Mouse (Mus musculus): ENCODE data around the gene Rsrc2. TPM values are rescaled to one million over a fixed set of nuclear protein-coding genes. Genes with fewer than 3 reads are reported as not detected.

Gene Rsrc2
- polyA plus RNA-seq, 1 experiment from 2014 or later, result 103 TPM

DNA sequence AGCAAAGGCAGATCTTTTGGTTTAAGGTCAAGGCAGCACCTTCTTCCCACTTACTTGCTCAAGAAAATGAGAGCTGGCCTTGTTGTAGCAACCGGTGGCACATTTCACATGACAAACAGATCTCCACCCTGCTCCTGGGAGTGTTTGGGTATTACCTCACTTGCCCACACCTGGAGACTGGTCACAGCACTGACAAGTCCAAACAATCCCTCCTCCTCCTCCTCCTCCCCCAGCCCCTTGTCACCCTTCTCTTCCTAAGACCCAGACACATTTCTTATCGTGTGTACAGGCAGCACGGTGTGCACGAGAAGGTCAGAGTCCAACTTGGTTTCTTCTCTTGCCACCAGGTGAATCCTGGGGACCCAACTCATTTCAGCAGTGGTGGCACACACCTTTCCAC, 52.3 kb downstream of the Rsrc2 start:
- Histone ChIP-seq H3K27ac (ENCODE audit: low read depth) (no peak overlapping the region), H3K4me3 (ENCODE audit: low read depth, low read length) (no peak overlapping the region), H3K27me3 (ENCODE audit: insufficient read depth, low read length) (no peaks in the 10 kb centered on the region), H3K4me1 (ENCODE audit: insufficient read depth) (peaks cover 4% of the 10 kb centered on the region; the same call in 1 of the 2 replicates), H3K4me2 (no peak overlapping the region), H3K9me3 (ENCODE audit: low read depth, low read length) (no peaks in the 10 kb centered on the region), H3K9ac (no peak overlapping the region), H3K36me3 (ENCODE audit: insufficient read depth) (peaks cover 41% of the 10 kb centered on the region)
- ATAC-seq (ENCODE audit: insufficient read depth), result no peak
- TF ChIP-seq CTCF (IDR thresholded peaks at IDR 0.05; ENCODE audit: low read depth), result no peak
- DNase-seq, result no peak
- 71% methylated on average over 4 of the region's 4 CpGs for WGBS

- H3K4me1 ChIP-seq (ENCODE audit: insufficient read depth), result peaks cover 4% of the 10 kb centered on the region; the same call in 1 of the 2 replicates
- no peak overlapping the region for H3K4me3 ChIP-seq (ENCODE audit: low read depth, low read length)
- DNase-seq, result no peak
- H3K36me3 ChIP-seq (ENCODE audit: insufficient read depth), result peaks cover 34% of the 10 kb centered on the region
- ATAC-seq (ENCODE audit: insufficient read depth), result no peak
- TF ChIP-seq CTCF (IDR thresholded peaks at IDR 0.05; ENCODE audit: low read depth), result no peak
- no peak overlapping the region for H3K9ac ChIP-seq
- H3K27me3 ChIP-seq (ENCODE audit: insufficient read depth, low read length), result no peaks in the 10 kb centered on the region
- no peak overlapping the region for H3K27ac ChIP-seq (ENCODE audit: low read depth)
- 87% methylated on average over 7 of the region's 7 CpGs for WGBS
- no peaks in the 10 kb centered on the region for H3K9me3 ChIP-seq (ENCODE audit: low read depth, low read length)
- no peak overlapping the region for H3K4me2 ChIP-seq
These were observed 53.0 kb downstream of the Rsrc2 start for GRCm38 (mm10) chr5:123696244-123696643.

DNA sequence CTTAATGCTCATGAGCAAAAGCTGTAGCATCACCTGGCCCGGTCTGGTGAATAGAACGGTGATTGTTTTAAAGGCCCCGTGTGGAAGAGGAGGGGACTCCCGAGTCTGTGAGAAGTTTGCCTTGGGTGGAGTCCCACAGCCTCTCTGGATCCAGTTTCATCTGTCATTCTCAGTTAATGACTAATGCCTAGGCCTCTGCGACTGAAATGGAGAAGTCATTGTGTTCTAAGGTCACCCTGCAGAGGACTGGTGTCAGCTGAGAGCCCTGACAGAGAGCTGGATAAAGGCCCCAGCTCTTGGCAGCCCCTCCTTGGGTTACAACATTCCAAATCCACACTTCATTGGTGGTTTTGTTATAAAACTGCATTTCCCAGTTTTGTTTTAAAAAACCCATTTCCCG, 54.7 kb downstream of the Rsrc2 start:
- 27% methylated on average over 6 of the region's 6 CpGs for WGBS
- Histone ChIP-seq H3K36me3 (ENCODE audit: insufficient read depth) (peaks cover 18% of the 10 kb centered on the region), H3K9ac (no peak overlapping the region), H3K27me3 (ENCODE audit: insufficient read depth, low read length) (no peaks in the 10 kb centered on the region), H3K9me3 (ENCODE audit: low read depth, low read length) (no peaks in the 10 kb centered on the region), H3K4me1 (ENCODE audit: insufficient read depth) (peaks cover 4% of the 10 kb centered on the region; the same call in 1 of the 2 replicates), H3K4me3 (ENCODE audit: low read depth, low read length) (no peak overlapping the region), H3K27ac (ENCODE audit: low read depth) (peak overlapping the region; percentile 58; the same call in 1 of the 2 replicates), H3K4me2 (no peak overlapping the region)
- peak; percentile 72 for ATAC-seq (ENCODE audit: insufficient read depth)
- TF ChIP-seq CTCF (IDR thresholded peaks at IDR 0.05; ENCODE audit: low read depth), result no peak
- peak; percentile 79 for DNase-seq

DNA sequence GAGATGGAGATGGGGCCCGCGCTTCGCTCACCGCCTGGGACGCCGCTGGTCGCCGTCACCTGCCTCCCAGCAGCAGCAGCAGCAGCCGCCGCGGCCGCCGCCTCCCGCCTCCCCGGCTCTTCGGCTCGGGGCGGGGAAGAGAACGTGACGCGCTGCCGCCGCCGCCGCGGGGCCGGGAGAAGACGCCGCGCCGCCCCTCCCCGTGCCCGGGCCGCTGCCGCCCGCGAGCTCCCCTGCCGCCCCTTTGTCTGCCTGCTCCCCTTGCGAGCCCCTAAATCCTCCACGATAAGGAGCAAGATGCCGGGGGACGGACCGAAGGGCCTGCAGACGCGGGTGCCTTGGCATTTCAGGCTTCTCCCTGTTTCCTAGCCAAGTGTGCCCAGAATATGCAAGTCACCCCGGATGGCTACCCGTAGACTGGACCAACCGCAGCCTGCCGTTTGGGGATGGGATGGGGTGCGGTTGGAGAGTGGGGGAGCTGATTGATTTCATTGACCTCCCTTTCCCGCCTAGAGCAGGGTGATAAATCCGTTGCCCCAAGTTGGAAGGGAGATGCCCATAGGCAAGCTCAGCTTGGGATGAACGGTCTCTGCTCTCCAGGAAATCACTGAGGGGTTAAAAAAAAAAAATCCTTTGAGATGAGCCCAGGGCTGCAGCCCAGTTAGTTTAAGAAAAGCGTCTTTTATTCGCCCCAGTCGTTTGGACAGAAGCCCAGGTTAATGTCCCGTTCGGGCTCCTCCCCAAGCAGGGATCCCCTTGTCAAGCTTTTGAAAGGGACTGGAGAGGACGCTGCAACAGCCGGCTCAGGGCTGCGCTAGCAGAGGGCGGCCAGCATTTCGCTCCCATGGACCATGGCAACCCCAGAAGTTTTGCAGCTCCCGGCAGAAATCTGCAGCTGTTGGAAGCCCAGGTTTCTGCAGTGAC, 64.7 kb downstream of the Rsrc2 start, which contains the start of gene Clip1:
Gene Clip1, minus strand, starts transcription at position 398 of the 924 bp plus-strand sequence.
- Histone ChIP-seq H3K27me3 (ENCODE audit: insufficient read depth, low read length) (no peaks in the 10 kb centered on the region), H3K9me3 (ENCODE audit: low read depth, low read length) (no peaks in the 10 kb centered on the region), H3K9ac (peak within 1 kb of the TSS; percentile 94), H3K4me1 (ENCODE audit: insufficient read depth) (peaks cover 12% of the 10 kb centered on the region; the same call in 1 of the 2 replicates), H3K27ac (ENCODE audit: low read depth) (peak within 1 kb of the TSS; percentile 96), H3K36me3 (ENCODE audit: insufficient read depth) (no peaks in the 10 kb centered on the region), H3K4me3 (ENCODE audit: low read depth, low read length) (peak within 1 kb of the TSS; percentile 93), H3K4me2 (peak within 1 kb of the TSS; percentile 95)
- ATAC-seq (ENCODE audit: insufficient read depth), result peak; percentile 64
- DNase-seq, result peak; percentile 81
- TF ChIP-seq CTCF (IDR thresholded peaks at IDR 0.05; ENCODE audit: low read depth), result no peak
- under 1% methylated on average over 61 of the region's 64 CpGs for WGBS

GRCm38 (mm10) chr5:123683377-123684220, 65.6 kb downstream of the Rsrc2 start:
- Histone ChIP-seq H3K9ac (peak overlapping the region; percentile 94), H3K4me1 (ENCODE audit: insufficient read depth) (peaks cover 12% of the 10 kb centered on the region; the same call in 1 of the 2 replicates), H3K9me3 (ENCODE audit: low read depth, low read length) (no peaks in the 10 kb centered on the region), H3K27ac (ENCODE audit: low read depth) (peak overlapping the region; percentile 96), H3K27me3 (ENCODE audit: insufficient read depth, low read length) (no peaks in the 10 kb centered on the region), H3K4me3 (ENCODE audit: low read depth, low read length) (peak overlapping the region; percentile 93), H3K4me2 (peak overlapping the region; percentile 95), H3K36me3 (ENCODE audit: insufficient read depth) (no peaks in the 10 kb centered on the region)
- DNase-seq (peak; percentile 64), ATAC-seq (ENCODE audit: insufficient read depth) (peak; percentile 67)
- TF ChIP-seq CTCF (IDR thresholded peaks at IDR 0.05; ENCODE audit: low read depth), result no peak
- under 1% methylated on average over 86 of the region's 92 CpGs for WGBS

DNA sequence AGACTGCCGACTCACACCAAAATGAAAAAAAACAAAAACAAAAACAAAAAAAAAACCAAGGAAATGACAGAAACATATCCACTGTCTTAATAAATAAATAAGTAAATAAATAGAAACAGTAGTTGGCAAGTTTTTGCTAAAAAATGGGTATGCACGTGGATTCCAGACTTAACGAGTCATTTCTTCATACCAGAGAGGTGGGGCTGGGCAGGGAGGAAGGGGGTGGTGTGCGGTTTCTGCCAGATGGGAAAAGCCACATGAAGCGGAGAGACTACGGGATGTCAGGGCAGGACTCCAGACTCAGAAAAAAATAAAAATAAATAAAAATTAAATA, 66.2 kb downstream of the Rsrc2 start:
- DNase-seq, result peak; percentile 49
- ATAC-seq (ENCODE audit: insufficient read depth), result no peak

More for the DNA sequence above, 66.2 kb downstream of the Rsrc2 start:
- Histone ChIP-seq H3K9ac (peak overlapping the region; percentile 94), H3K36me3 (ENCODE audit: insufficient read depth) (no peaks in the 10 kb centered on the region), H3K4me1 (ENCODE audit: insufficient read depth) (peaks cover 12% of the 10 kb centered on the region; the same call in 1 of the 2 replicates), H3K27ac (ENCODE audit: low read depth) (peak overlapping the region; percentile 96; the same call in 1 of the 2 replicates), H3K4me2 (peak overlapping the region; percentile 95), H3K4me3 (ENCODE audit: low read depth, low read length) (peak overlapping the region; percentile 93), H3K27me3 (ENCODE audit: insufficient read depth, low read length) (no peaks in the 10 kb centered on the region), H3K9me3 (ENCODE audit: low read depth, low read length) (no peaks in the 10 kb centered on the region)
- TF ChIP-seq CTCF (IDR thresholded peaks at IDR 0.05; ENCODE audit: low read depth), result no peak
- WGBS, result 4% methylated on average over 6 of the region's 6 CpGs
